Mouse (Mus musculus): ENCODE results near the gene Palm3. TPM values are rescaled to one million over a fixed set of nuclear protein-coding genes. Genes with fewer than 3 reads are reported as not detected.

Palm3 gene
- polyA plus RNA-seq, 1 experiment from 2014 or later, result 4.7 TPM

DNA sequence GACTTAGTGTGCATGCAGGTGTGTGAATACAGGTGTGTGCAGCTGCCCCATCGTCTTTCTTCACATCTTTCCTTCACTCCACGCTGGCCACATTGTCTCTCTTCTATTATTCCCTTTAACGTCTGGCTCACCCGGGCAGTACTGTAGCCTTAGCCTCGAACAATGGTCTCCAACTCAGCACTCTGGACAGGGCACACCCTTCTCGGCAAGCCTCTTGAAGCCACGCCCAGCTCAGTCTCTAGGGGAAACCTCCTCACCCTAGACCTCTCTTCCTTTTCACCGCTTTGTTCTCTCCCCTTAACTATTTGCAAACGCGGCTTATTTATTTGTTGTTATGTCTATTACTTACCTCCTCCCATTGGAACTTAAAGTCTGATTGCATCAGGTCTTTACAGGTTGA lies 6.2 kb downstream of the Palm3 start:
- peaks cover 65% of the 10 kb centered on the region for H3K27me3 ChIP-seq
- no peaks in the 10 kb centered on the region for H3K9me3 ChIP-seq
- no peaks in the 10 kb centered on the region for H3K36me3 ChIP-seq
- no peak overlapping the region for H3K9ac ChIP-seq (replicated peaks)
- WGBS, result 10% methylated on average over 10 of the region's 10 CpGs
- 0 out of 2 replicates have a peak, but pooled peaks cover 16% of the 10 kb centered on the region for H3K4me1 ChIP-seq (replicated peaks)
- H3K4me3 ChIP-seq (replicated peaks), result no peak overlapping the region
- no peak for ATAC-seq (ENCODE audit: insufficient number of reproducible peaks, insufficient read depth, low FRiP score, low TSS enrichment, low read depth)
- no peak overlapping the region for H3K4me2 ChIP-seq
- no peak overlapping the region for H3K27ac ChIP-seq

DNA sequence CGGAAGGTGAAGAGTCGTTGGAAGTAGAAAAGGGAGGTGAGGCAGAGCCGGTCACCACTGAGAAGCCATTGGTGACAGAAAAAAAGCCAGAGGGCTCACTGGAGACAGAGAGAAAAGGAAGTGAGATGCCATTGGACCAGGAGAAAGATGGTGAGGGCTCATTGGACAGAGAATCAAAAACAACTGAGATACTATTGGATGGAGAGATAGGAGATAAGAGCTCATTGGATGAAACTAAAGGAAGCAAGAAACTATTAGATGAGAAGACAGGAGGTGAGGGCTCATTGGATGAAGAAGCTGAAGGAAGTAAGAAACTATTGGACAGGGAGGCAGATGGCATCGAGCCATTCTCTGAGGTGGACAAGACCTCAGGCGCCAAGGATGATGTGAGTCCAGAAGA lies 8.0 kb downstream of the Palm3 start:
- Histone ChIP-seq H3K9ac (replicated peaks) (no peak overlapping the region), H3K4me1 (replicated peaks) (0 out of 2 replicates have a peak, but pooled peaks cover 9% of the 10 kb centered on the region), H3K4me3 (replicated peaks) (no peak overlapping the region), H3K27ac (no peak overlapping the region), H3K27me3 (peaks cover 50% of the 10 kb centered on the region), H3K9me3 (no peaks in the 10 kb centered on the region), H3K36me3 (no peaks in the 10 kb centered on the region), H3K4me2 (no peak overlapping the region)
- 88% methylated on average over 5 of the region's 5 CpGs for WGBS
- no peak for ATAC-seq (ENCODE audit: insufficient number of reproducible peaks, insufficient read depth, low FRiP score, low TSS enrichment, low read depth)

DNA sequence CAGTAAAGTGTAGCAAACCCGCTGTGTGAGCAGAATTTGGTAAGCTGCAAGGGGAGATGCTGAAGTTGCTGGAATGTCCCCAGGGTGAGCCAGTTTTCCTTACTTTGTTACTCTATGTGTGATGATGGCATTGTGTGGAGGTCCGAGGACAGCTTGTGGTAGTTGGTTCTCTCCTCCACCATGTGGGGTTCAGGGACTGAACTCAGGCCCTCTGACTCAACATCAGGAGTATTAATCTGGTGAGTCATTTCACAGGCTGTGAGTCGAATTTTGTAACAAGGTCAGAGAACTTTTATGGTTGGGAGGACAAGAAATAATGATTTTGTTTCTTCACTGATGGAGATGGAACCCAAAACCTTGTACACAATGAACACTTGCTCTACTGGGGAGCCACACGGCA lies 11.5 kb downstream of the Palm3 start:
- H3K4me3 ChIP-seq (replicated peaks), result no peak overlapping the region
- H3K4me1 ChIP-seq (replicated peaks), result no peaks in the 10 kb centered on the region
- 76% methylated on average over 4 of the region's 4 CpGs for WGBS
- no peak overlapping the region for H3K27ac ChIP-seq
- H3K9ac ChIP-seq (replicated peaks), result no peak overlapping the region
- H3K27me3 ChIP-seq, result peaks cover 26% of the 10 kb centered on the region
- no peak overlapping the region for H3K4me2 ChIP-seq
- no peaks in the 10 kb centered on the region for H3K9me3 ChIP-seq
- no peak for ATAC-seq (ENCODE audit: insufficient number of reproducible peaks, insufficient read depth, low FRiP score, low TSS enrichment, low read depth)
- H3K36me3 ChIP-seq, result no peaks in the 10 kb centered on the region

DNA sequence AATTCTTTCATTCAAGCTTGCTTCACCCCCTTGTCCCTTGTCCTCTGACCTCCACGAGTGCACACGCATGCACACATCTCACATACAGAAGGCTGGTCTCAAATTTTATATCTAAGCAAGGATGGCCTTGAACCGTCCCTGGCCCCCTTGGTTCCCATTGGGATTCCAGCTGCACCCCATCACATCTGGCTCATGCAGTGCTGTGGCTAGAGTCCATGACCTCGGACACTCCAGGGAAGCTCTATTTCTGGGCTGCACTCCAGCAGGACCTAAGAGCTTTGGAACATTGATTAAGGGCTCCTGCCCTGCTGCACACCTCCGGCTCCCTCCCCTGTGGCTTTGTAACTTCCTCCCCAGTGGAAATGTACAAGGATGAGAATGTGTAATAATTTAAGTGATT lies 16.7 kb downstream of the Palm3 start:
- Histone ChIP-seq H3K36me3 (no peaks in the 10 kb centered on the region), H3K4me1 (replicated peaks) (peaks cover 12% of the 10 kb centered on the region), H3K4me2 (no peak overlapping the region), H3K9ac (replicated peaks) (no peak overlapping the region), H3K9me3 (no peaks in the 10 kb centered on the region), H3K27me3 (peaks cover 58% of the 10 kb centered on the region), H3K4me3 (replicated peaks) (no peak overlapping the region), H3K27ac (no peak overlapping the region)
- WGBS, result 76% methylated on average over 5 of the region's 5 CpGs
- ATAC-seq (ENCODE audit: insufficient number of reproducible peaks, insufficient read depth, low FRiP score, low TSS enrichment, low read depth), result no peak

DNA sequence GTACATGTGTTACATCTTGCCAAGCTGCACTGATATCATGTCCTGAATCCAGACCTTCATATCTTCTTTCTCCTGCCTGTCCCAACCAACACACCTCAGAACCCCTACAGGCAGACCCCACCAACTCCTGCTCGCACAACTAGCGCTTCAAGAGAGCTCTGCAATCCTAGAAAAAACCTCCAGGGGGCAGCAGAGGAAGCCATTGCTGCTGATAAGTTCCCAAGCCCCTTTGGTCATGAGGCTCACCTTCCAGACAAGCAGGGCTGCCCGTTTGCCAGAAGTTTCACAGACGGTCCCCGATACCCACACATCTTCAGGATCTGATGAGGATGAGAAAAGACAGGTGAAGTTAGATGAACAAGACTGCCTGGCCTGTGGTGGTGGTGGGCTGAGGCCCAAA lies 17.8 kb downstream of the Palm3 start:
- WGBS, result 7% methylated on average over 5 of the region's 5 CpGs
- H3K27me3 ChIP-seq, result peaks cover 68% of the 10 kb centered on the region
- no peak for ATAC-seq (ENCODE audit: insufficient number of reproducible peaks, insufficient read depth, low FRiP score, low TSS enrichment, low read depth)

DNA sequence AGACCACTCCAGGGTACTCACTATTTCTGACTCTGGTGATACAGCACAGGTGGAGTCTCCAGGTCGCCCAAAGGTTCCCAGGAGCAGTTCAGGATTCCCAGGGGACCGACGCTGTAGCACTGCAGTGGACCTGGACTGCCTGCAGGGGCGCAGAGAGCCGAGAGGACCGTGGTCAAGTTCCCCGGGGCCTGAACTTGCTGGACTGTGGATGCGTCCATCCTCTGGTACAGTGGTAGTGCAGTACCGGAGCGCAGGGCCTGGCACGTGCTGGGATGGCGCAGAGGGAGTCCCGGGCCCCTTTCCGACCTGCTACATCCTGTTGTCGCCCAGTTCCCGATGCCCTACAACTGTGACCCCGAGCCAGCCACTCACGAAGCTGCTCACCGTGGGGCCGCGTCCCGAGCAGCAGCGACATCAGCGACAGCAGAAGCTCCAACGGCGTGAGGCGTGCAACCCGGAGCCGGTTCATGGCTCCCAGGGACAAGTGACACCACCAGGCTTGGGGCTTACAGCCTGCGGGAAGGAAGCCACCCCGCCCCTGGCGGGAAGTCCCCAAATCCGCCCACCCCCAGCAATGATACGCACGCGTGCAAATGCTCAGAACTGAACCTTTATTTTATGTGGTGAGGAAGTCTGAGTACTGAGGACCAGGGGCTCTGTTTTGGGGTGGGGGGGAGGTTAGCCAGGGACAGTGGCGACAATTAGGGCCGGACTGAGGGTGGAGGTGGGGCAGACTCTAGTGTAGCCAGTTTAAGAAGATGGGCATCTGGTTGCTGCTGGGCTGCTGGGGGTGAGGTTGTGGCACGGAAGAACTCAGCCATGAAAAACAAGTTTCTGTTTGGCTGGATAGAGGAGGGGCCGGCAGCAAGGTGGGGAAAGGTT lies 21.0 kb downstream of the Palm3 start, which contains the start of gene Il27ra:
Gene Il27ra, minus strand, starts transcription at position 524 of the 882 bp plus-strand sequence.
- no peak within 1 kb of the TSS for H3K27ac ChIP-seq
- H3K9me3 ChIP-seq, result no peaks in the 10 kb centered on the region
- H3K4me2 ChIP-seq, result peak within 1 kb of the TSS; percentile 75
- peaks cover 84% of the 10 kb centered on the region for H3K27me3 ChIP-seq
- H3K9ac ChIP-seq (replicated peaks), result peak within 1 kb of the TSS; percentile 42
- ATAC-seq (ENCODE audit: insufficient number of reproducible peaks, insufficient read depth, low FRiP score, low TSS enrichment, low read depth), result no peak
- H3K4me3 ChIP-seq (replicated peaks), result peak within 1 kb of the TSS; percentile 40
- peaks cover 12% of the 10 kb centered on the region for H3K4me1 ChIP-seq (replicated peaks)
- no peaks in the 10 kb centered on the region for H3K36me3 ChIP-seq
- 4% methylated on average over 40 of the region's 40 CpGs for WGBS

More for the DNA sequence above, 17.8 kb downstream of the Palm3 start:
- Histone ChIP-seq H3K4me1 (replicated peaks) (peaks cover 12% of the 10 kb centered on the region), H3K4me2 (no peak overlapping the region), H3K9ac (replicated peaks) (peak overlapping the region; percentile 12; the same call in 1 of the 2 replicates), H3K27ac (no peak overlapping the region), H3K36me3 (no peaks in the 10 kb centered on the region), H3K9me3 (no peaks in the 10 kb centered on the region), H3K4me3 (replicated peaks) (no peak overlapping the region)

DNA sequence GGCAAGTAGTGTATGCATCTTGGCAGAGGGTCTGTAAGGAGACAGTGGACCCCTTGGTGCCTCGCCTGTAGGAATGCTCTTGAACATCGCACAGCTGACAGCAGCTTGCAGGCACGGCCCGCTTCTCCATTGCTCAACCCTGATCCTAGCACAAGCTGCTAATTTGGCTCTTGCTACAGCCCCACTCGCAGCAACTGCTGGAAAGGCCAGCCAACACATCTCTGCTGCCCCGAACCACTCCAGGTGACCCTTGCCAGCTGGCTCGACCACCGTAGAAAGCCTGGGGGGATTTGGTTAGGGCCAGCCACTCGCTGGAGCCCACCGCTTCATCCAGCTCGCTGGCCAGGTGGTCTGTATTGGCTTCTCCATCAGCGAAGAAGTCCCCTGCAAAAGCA lies 21.7 kb downstream of the Palm3 start:
- no peak overlapping the region for H3K9ac ChIP-seq (replicated peaks)
- peaks cover 12% of the 10 kb centered on the region for H3K4me1 ChIP-seq (replicated peaks)
- WGBS, result 35% methylated on average over 12 of the region's 12 CpGs
- no peaks in the 10 kb centered on the region for H3K9me3 ChIP-seq
- no peaks in the 10 kb centered on the region for H3K36me3 ChIP-seq
- H3K4me3 ChIP-seq (replicated peaks), result peak overlapping the region; percentile 40
- H3K4me2 ChIP-seq, result peak overlapping the region; percentile 75
- H3K27me3 ChIP-seq, result peaks cover 82% of the 10 kb centered on the region
- H3K27ac ChIP-seq, result no peak overlapping the region
- ATAC-seq (ENCODE audit: insufficient number of reproducible peaks, insufficient read depth, low FRiP score, low TSS enrichment, low read depth), result no peak

DNA sequence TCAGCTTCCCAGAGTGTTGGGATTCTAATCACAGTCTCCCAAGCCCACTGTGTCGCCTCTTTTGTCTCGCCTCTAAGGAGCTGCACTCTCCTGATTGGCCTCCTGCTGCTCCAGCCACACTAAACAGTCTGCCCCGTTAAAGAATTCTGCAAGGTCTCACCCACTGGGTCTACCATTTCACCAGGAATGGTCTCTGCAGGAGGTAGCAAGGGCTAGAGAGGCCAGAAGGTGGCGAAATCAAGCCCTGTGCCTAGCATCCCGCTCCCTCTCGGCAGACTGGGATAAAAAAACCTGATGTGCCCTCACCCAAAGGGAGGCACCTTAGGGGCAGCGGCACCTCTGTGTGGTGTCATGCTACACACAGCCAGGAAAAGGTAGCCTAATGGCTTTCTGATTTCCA lies 22.8 kb downstream of the Palm3 start:
- H3K4me1 ChIP-seq (replicated peaks), result peaks cover 22% of the 10 kb centered on the region
- no peaks in the 10 kb centered on the region for H3K36me3 ChIP-seq
- no peak overlapping the region for H3K4me3 ChIP-seq (replicated peaks)
- H3K27ac ChIP-seq, result no peak overlapping the region
- 4% methylated on average over 7 of the region's 7 CpGs for WGBS
- peaks cover 81% of the 10 kb centered on the region for H3K27me3 ChIP-seq
- no peak for ATAC-seq (ENCODE audit: insufficient number of reproducible peaks, insufficient read depth, low FRiP score, low TSS enrichment, low read depth)
- H3K9ac ChIP-seq (replicated peaks), result no peak overlapping the region
- H3K4me2 ChIP-seq, result no peak overlapping the region
- no peaks in the 10 kb centered on the region for H3K9me3 ChIP-seq

DNA sequence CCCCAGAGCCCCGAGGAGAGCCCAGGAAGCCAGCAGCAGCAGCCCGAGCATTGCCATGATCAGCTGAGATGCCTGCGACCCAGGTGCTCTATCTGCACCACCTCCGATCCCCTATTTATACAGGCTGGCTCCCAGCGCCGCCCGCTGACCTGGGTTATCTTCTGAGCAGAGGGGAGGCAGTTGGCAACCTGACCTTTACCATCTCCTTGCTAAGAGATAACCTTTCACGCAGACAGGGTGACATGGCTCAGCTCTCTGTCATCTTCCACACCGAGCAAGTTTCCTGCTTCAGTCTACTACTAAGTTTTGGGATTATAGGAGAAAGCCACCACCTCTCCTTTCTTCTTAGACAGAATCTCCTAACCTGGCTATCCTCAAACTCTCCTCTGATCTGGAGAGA lies 23.6 kb downstream of the Palm3 start, which contains the start of gene Rln3:
Gene Rln3, minus strand, starts transcription at position 101 of the 400 bp plus-strand sequence.
- no peak for ATAC-seq (ENCODE audit: insufficient number of reproducible peaks, insufficient read depth, low FRiP score, low TSS enrichment, low read depth)
- H3K27ac ChIP-seq, result no peak within 1 kb of the TSS
- no peak within 1 kb of the TSS for H3K4me2 ChIP-seq
- H3K4me3 ChIP-seq (replicated peaks), result peak within 1 kb of the TSS; percentile 12; the same call in 1 of the 2 replicates
- 2% methylated on average over 9 of the region's 9 CpGs for WGBS
- no peaks in the 10 kb centered on the region for H3K9me3 ChIP-seq
- H3K4me1 ChIP-seq (replicated peaks), result peaks cover 22% of the 10 kb centered on the region
- no peak within 1 kb of the TSS for H3K9ac ChIP-seq (replicated peaks)
- no peaks in the 10 kb centered on the region for H3K36me3 ChIP-seq
- H3K27me3 ChIP-seq, result peaks cover 74% of the 10 kb centered on the region

DNA sequence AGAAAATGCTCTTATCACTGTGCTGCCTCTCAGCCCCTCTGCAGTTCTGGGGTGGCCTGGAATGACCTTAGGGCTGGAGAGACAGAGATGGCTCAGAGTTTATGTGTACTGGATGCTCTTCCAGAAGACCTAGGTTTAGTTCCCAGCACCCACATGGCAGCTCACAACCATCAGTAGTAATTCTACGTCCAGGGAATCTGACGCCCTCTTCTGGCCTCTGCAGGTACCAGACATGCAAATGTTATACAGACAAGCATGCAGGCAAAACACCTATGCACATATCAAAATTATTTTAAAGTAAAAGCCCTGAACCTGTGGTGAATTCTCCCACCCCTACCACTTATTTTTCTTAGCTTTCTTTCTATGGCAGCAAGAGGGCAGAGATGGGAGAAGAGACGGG lies 25.2 kb downstream of the Palm3 start:
- Histone ChIP-seq H3K27ac (no peak overlapping the region), H3K27me3 (peaks cover 58% of the 10 kb centered on the region), H3K36me3 (no peaks in the 10 kb centered on the region), H3K9me3 (no peaks in the 10 kb centered on the region), H3K4me3 (replicated peaks) (no peak overlapping the region), H3K4me1 (replicated peaks) (peaks cover 22% of the 10 kb centered on the region), H3K4me2 (no peak overlapping the region), H3K9ac (replicated peaks) (no peak overlapping the region)
- no peak for ATAC-seq (ENCODE audit: insufficient number of reproducible peaks, insufficient read depth, low FRiP score, low TSS enrichment, low read depth)
- 86% methylated on average over 3 of the region's 3 CpGs for WGBS

DNA sequence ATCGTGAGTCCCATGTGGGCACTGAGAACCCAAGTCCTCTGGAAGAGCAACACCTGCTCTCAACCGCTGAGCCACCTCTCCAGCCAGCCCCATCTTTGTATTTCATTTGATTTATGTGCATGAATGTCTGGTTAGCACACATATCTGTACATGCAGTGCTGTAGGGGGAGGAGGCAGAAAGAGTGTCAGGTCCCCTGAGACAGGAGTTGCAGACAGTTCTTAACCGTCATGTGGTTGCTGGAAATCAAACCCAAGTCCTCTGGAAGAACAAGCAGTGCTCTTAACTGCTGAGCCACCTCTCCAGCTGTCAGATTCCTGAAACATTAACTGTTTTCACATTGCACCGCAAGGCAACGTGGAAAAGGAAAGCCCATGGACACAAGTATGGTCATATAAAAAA lies 26.9 kb downstream of the Palm3 start:
- no peak overlapping the region for H3K4me2 ChIP-seq
- no peak overlapping the region for H3K9ac ChIP-seq (replicated peaks)
- H3K27ac ChIP-seq, result no peak overlapping the region
- H3K4me3 ChIP-seq (replicated peaks), result no peak overlapping the region
- H3K4me1 ChIP-seq (replicated peaks), result 0 out of 2 replicates have a peak, but pooled peaks cover 9% of the 10 kb centered on the region
- no peaks in the 10 kb centered on the region for H3K36me3 ChIP-seq
- no peaks in the 10 kb centered on the region for H3K9me3 ChIP-seq
- 56% methylated on average over 5 of the region's 5 CpGs for WGBS
- ATAC-seq (ENCODE audit: insufficient number of reproducible peaks, insufficient read depth, low FRiP score, low TSS enrichment, low read depth), result 0 out of 2 replicates have a peak, but pooled peaks have one; percentile 15
- peaks cover 41% of the 10 kb centered on the region for H3K27me3 ChIP-seq
